Mouse (Mus musculus): ENCODE results near the gene Sox11. TPM values are rescaled to one million over a fixed set of nuclear protein-coding genes. Genes with fewer than 3 reads are reported as not detected.

Sox11 gene
- polyA plus RNA-seq (2012; rRNA removed), result 0.31 and 0.33 TPM in 2 replicates

GRCm38 (mm10) chr12:27341871-27342690 lies at the start of gene Sox11:
Gene Sox11, minus strand, starts transcription at chr12:27342574.
- DNase-seq (ENCODE audit: low spot score), result peak; percentile 23

GRCm38 (mm10) chr12:27391652-27392305 lies 49.4 kb upstream of the Sox11 start:
- no peak for DNase-seq (ENCODE audit: low spot score)

GRCm38 (mm10) chr12:27390439-27390838 lies 48.1 kb upstream of the Sox11 start:
- DNase-seq (ENCODE audit: low spot score), result no peak

GRCm38 (mm10) chr12:27389429-27389828 lies 47.1 kb upstream of the Sox11 start:
- DNase-seq (ENCODE audit: low spot score), result no peak

- DNase-seq (ENCODE audit: low spot score), result no peak
Measured at GRCm38 (mm10) chr12:27372505-27372904, 30.1 kb upstream of the Sox11 start.

- DNase-seq (ENCODE audit: low spot score), result no peak
Measured at GRCm38 (mm10) chr12:27370756-27371155, 28.4 kb upstream of the Sox11 start.

- DNase-seq (ENCODE audit: low spot score), result no peak
Measured at GRCm38 (mm10) chr12:27367476-27367875, 25.1 kb upstream of the Sox11 start.

- no peak for DNase-seq (ENCODE audit: low spot score)
Measured at GRCm38 (mm10) chr12:27363840-27364640, 21.7 kb upstream of the Sox11 start.

GRCm38 (mm10) chr12:27357076-27357637 lies 14.8 kb upstream of the Sox11 start:
- no peak for DNase-seq (ENCODE audit: low spot score)

GRCm38 (mm10) chr12:27356571-27356970 lies 14.2 kb upstream of the Sox11 start:
- DNase-seq (ENCODE audit: low spot score), result no peak

- DNase-seq (ENCODE audit: low spot score), result no peak
Measured at GRCm38 (mm10) chr12:27343606-27344410, 1.4 kb upstream of the Sox11 start.

- DNase-seq (ENCODE audit: low spot score), result peak; percentile 21
Measured at GRCm38 (mm10) chr12:27342691-27343605, 574 bp upstream of the Sox11 start.

- no peak for DNase-seq (ENCODE audit: low spot score)
Measured at GRCm38 (mm10) chr12:27341130-27341870, 1.1 kb downstream of the Sox11 start.

GRCm38 (mm10) chr12:27340451-27341035 lies 1.8 kb downstream of the Sox11 start:
- no peak for DNase-seq (ENCODE audit: low spot score)

- no peak for DNase-seq (ENCODE audit: low spot score)
Measured at GRCm38 (mm10) chr12:27339171-27339751, 3.1 kb downstream of the Sox11 start.

GRCm38 (mm10) chr12:27338721-27339170 lies 3.6 kb downstream of the Sox11 start:
- DNase-seq (ENCODE audit: low spot score), result no peak

GRCm38 (mm10) chr12:27338116-27338515 lies 4.3 kb downstream of the Sox11 start:
- DNase-seq (ENCODE audit: low spot score), result no peak

GRCm38 (mm10) chr12:27337482-27337881 lies 4.9 kb downstream of the Sox11 start:
- DNase-seq (ENCODE audit: low spot score), result no peak
